Mouse (Mus musculus) left cerebral cortex, adult 2 months (tissue): ENCODE measurements at regions not wholly inside any gene's neighbourhood (a gene's known extent, or its start where the extent isn't known, plus 50 kb on each side); places are given as distances from the start of the nearest gene placed in this dataset.

Experiments used
- DNase-seq, 2 experiments: peaks; one replicate each; pipeline ENCODE4 v3.0.0; 2021 to 2022; ENCODE audit warnings: low spot score in 2 of 2, mixed read lengths in 1 of 2; ENCODE audit errors: extremely low spot score in 1 of 2
- H3K27ac ChIP-seq: fragments of 200-600 bp; 2 replicates; pipeline ENCODE4 v1.8.1; 2022
- H3K4me3 ChIP-seq: fragments of 200-600 bp; 2 replicates; pipeline ENCODE4 v1.8.1; 2022
- CTCF ChIP-seq: fragments of 200-600 bp; IDR thresholded peaks from 2 replicates; pipeline ENCODE4 v1.8.1; 2022; ENCODE audit warnings: antibody characterized with exemption, mild to moderate bottlenecking, moderate library complexity
- intact Hi-C: fragments of 180-260 bp; cut with DNase I; formaldehyde crosslinking; loops from one replicate; pipeline ENCODE4 v1.15.1; 2025

GRCm38 (mm10) chr3:120123155-120123554, 338.9 kb upstream of the Ptbp2 start:
- intact Hi-C loops, result no loop called here
- no peak for TF ChIP-seq CTCF
- no peak overlapping the region for H3K27ac ChIP-seq
- no peak overlapping the region for H3K4me3 ChIP-seq
- DNase-seq, result no peak

GRCm38 (mm10) chr3:120083171-120083932, 299.1 kb upstream of the Ptbp2 start:
- Histone ChIP-seq H3K4me3 (no peak overlapping the region), H3K27ac (no peak overlapping the region)
- no peak for TF ChIP-seq CTCF
- DNase-seq, result no peak
- intact Hi-C loops, result no loop called here

GRCm38 (mm10) chr3:120073528-120073927, 289.3 kb upstream of the Ptbp2 start:
- H3K4me3 ChIP-seq, result no peak overlapping the region
- TF ChIP-seq CTCF, result no peak
- intact Hi-C loops, result no loop called here
- DNase-seq, result no peak
- no peak overlapping the region for H3K27ac ChIP-seq

- no peak overlapping the region for H3K27ac ChIP-seq
- no peak for TF ChIP-seq CTCF
- intact Hi-C loops, result no loop called here
- H3K4me3 ChIP-seq, result no peak overlapping the region
- no peak for DNase-seq
Measured at GRCm38 (mm10) chr3:120065714-120066113, 281.4 kb upstream of the Ptbp2 start.

GRCm38 (mm10) chr3:120064854-120065480, 280.7 kb upstream of the Ptbp2 start:
- intact Hi-C loops, result no loop called here
- no peak overlapping the region for H3K4me3 ChIP-seq
- H3K27ac ChIP-seq, result no peak overlapping the region
- TF ChIP-seq CTCF, result no peak
- no peak for DNase-seq

GRCm38 (mm10) chr3:120062264-120062663, 278.0 kb upstream of the Ptbp2 start:
- Histone ChIP-seq H3K27ac (no peak overlapping the region), H3K4me3 (no peak overlapping the region)
- intact Hi-C loops, result no loop called here
- TF ChIP-seq CTCF, result no peak
- DNase-seq, result no peak

GRCm38 (mm10) chr3:120059959-120060358, 275.7 kb upstream of the Ptbp2 start:
- no peak overlapping the region for H3K4me3 ChIP-seq
- DNase-seq, result no peak
- H3K27ac ChIP-seq, result no peak overlapping the region
- TF ChIP-seq CTCF, result no peak
- intact Hi-C loops, result no loop called here

GRCm38 (mm10) chr3:120055216-120056154, 271.2 kb upstream of the Ptbp2 start:
- TF ChIP-seq CTCF, result no peak
- no peak for DNase-seq
- intact Hi-C loops, result no loop called here
- Histone ChIP-seq H3K27ac (no peak overlapping the region), H3K4me3 (no peak overlapping the region)

- intact Hi-C loops, result no loop called here
- no peak for DNase-seq
- Histone ChIP-seq H3K4me3 (no peak overlapping the region), H3K27ac (no peak overlapping the region)
- no peak for TF ChIP-seq CTCF
Measured at GRCm38 (mm10) chr3:120047238-120047637, 263.0 kb upstream of the Ptbp2 start.

GRCm38 (mm10) chr3:120037526-120037925, 253.3 kb upstream of the Ptbp2 start:
- intact Hi-C loops, result no loop called here

GRCm38 (mm10) chr3:120019826-120020683, 235.8 kb upstream of the Ptbp2 start:
- no peak for TF ChIP-seq CTCF
- Histone ChIP-seq H3K27ac (no peak overlapping the region), H3K4me3 (no peak overlapping the region)
- DNase-seq, result no peak
- intact Hi-C loops, result no loop called here

More at GRCm38 (mm10) chr3:120037526-120037925, 253.3 kb upstream of the Ptbp2 start:
- H3K4me3 ChIP-seq, result no peak overlapping the region
- TF ChIP-seq CTCF, result no peak
- H3K27ac ChIP-seq, result no peak overlapping the region
- DNase-seq, result no peak
